Mouse (Mus musculus): Measurements from ENCODE around the gene Six5.

The Six5 gene

DNA sequence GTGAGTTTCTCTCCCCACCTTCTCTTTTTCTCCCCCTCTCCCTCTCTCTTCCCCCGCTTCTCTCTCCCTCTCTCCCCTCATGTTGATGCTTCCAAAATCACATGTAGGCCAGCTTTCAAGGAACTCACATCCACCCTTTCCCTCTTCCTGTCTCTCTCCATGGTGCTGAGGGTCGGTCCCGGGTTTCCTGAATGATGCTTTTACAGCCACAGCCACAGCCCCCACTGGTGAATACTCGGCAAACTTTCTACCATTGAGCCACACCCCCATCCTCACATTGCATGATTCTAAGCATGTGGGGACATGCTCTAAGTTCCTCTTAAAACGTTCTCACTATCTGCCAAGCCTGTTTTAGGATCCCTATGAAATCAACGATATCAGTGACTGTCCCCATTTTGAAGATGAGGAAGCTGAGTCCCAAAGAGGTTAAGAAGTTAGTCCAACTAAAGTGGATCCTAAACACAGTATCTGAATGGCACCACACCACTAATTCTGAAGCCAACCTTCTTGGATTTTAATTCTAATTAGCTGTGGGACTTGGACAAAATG is 53.2 kb downstream of the Six5 start:
- DNase-seq (ENCODE audit: low read depth, low spot score), result no peak

Data from ZHBTc4 (cell line).